Mouse (Mus musculus) left cerebral cortex, adult 9 months (tissue): ENCODE data around the gene Sct.
A peak's percentile ranks its signal among the peaks of the same experiment; 100 is the strongest.

Source experiments
- DNase-seq, 2 experiments: peaks; one replicate each; pipeline ENCODE4 v3.0.0; 2022; ENCODE audit warnings: low spot score in 2 of 2

Gene Sct

GRCm38 (mm10) chr7:141278766-141279590, at the start of gene Sct:
TSS of gene Sct (minus strand) at chr7:141279133.
- DNase-seq: no peak

GRCm38 (mm10) chr7:141328373-141328990, 49.5 kb upstream of the Sct start:
- DNase-seq: no peak

GRCm38 (mm10) chr7:141327469-141328372, 48.8 kb upstream of the Sct start, which contains the start of the genes Deaf1 and Tmem80:
TSS of gene Deaf1 (minus strand) at chr7:141327690.
TSS of gene Tmem80 (plus strand) at chr7:141327739.
- peak; percentile 98 to 100 for DNase-seq

GRCm38 (mm10) chr7:141326546-141327446, 47.9 kb upstream of the Sct start:
- peak in 1 of 2 experiments; percentile 21 for DNase-seq

GRCm38 (mm10) chr7:141324686-141325085, 45.8 kb upstream of the Sct start:
- DNase-seq: no peak

GRCm38 (mm10) chr7:141319446-141319845, 40.5 kb upstream of the Sct start:
- no peak for DNase-seq

- no peak for DNase-seq
These were observed 38.7 kb upstream of the Sct start for GRCm38 (mm10) chr7:141317619-141318132.

GRCm38 (mm10) chr7:141315974-141316373, 37.0 kb upstream of the Sct start:
- DNase-seq: peak in 1 of 2 experiments; percentile 52

GRCm38 (mm10) chr7:141315076-141315475, 36.1 kb upstream of the Sct start:
- no peak for DNase-seq

GRCm38 (mm10) chr7:141314416-141314815, 35.5 kb upstream of the Sct start:
- no peak for DNase-seq

GRCm38 (mm10) chr7:141304537-141304936, 25.6 kb upstream of the Sct start:
- DNase-seq: no peak

- no peak for DNase-seq
These were observed 23.9 kb upstream of the Sct start for GRCm38 (mm10) chr7:141302702-141303268.

GRCm38 (mm10) chr7:141301386-141301785, 22.5 kb upstream of the Sct start:
- no peak for DNase-seq

GRCm38 (mm10) chr7:141299175-141299574, 20.2 kb upstream of the Sct start:
- DNase-seq: no peak

GRCm38 (mm10) chr7:141297926-141298650, 19.2 kb upstream of the Sct start:
- no peak for DNase-seq

- no peak for DNase-seq
These were observed 15.5 kb upstream of the Sct start for GRCm38 (mm10) chr7:141294479-141294878.

GRCm38 (mm10) chr7:141293852-141294471, 15.0 kb upstream of the Sct start:
- no peak for DNase-seq

GRCm38 (mm10) chr7:141292583-141293388, 13.9 kb upstream of the Sct start:
- DNase-seq: no peak
